Mouse (Mus musculus): Measurements from ENCODE around the gene 1700067P10Rik. TPM values are rescaled to one million over a fixed set of nuclear protein-coding genes. Genes with fewer than 3 reads are reported as not detected.

The 1700067P10Rik gene
- polyA plus RNA-seq, 1 experiment from 2014 or later: not detected

DNA sequence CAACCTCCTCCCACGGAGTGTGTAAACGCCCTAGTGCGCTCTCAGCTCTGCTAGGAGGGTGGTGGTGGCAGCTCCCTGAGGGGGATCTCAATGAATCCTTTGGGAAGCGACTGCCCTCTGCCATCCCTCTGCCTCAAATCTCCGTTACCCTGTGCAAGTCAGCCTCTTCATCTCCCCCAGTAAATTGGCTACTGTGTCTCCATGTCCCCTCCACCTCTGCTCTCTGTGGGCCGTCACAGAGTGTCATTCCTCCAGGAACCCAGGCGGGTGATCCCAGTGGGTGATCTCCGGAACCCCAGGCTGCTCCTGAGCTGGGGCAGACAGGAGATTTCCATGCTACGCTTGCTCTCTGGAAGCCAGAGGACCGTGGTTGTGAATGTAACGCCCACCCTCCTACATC, 10.2 kb downstream of the 1700067P10Rik start:
- Histone ChIP-seq H3K4me2 (ENCODE audit: low read length) (0 out of 2 replicates have a peak overlapping the region, but pooled peaks have one; percentile 49), H3K27me3 (ENCODE audit: insufficient read depth, low read length) (peaks cover 42% of the 10 kb centered on the region), H3K27ac (no peak overlapping the region), H3K9me3 (replicated peaks; ENCODE audit: low read length) (no peaks in the 10 kb centered on the region), H3K9ac (ENCODE audit: low read depth, low read length) (no peak overlapping the region), H3K36me3 (ENCODE audit: insufficient read depth, low read length) (no peaks in the 10 kb centered on the region), H3K4me3 (replicated peaks; ENCODE audit: low read depth, low read length) (no peak overlapping the region), H3K4me1 (replicated peaks; ENCODE audit: insufficient read depth, low read length) (peaks cover 28% of the 10 kb centered on the region)
- no peak for ATAC-seq (replicated peaks; ENCODE audit: low FRiP score, low read depth)
- no peak for DNase-seq (ENCODE audit: low spot score)
- WGBS: 18% methylated on average over 11 of the region's 11 CpGs
- TF ChIP-seq CTCF (IDR thresholded peaks at IDR 0.05; ENCODE audit: low read depth): no peak

DNA sequence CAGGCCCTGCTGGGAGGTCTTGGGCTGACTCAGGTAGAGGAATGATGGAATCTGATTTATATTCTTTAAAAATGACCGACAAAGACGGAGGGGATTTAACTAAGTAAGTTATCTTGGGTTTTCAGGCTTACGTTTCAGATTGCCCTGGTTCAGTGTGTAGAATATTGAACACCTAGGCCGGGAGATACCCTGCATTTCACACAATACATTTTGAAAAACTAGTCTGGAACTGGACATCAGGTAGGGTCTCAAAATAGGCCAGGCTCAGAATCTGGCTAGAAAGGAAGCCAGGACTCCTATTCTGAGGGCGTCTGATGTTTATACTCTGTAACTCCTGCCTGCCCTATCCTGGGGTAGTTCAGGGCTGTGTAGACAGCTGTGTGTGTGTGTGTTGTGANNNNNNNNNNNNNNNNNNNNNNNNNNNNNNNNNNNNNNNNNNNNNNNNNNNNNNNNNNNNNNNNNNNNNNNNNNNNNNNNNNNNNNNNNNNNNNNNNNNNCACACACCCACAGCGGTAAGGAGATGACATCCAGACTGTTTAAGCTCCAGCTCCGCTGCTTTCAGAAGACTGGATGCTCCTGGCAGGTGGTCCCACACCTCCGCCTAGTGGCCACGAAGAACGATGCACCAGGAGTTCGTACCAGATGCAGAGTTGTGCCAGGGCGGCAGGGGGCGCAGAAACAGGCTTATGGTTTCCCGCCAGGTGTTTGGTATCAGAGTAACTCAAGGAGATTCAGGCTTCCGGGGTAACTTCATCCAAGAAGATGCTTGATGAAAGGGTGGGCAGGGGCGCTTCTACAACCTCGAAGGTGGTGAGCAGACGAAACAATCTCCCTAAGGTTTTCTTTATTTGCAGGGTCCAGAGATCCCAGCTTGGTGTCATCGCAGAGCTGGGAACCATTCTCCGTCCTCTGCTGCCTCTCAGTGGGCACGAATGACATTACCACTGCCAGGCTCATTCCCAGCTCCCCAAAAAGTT, 11.6 kb downstream of the 1700067P10Rik start:
- no peaks in the 10 kb centered on the region for H3K36me3 ChIP-seq (ENCODE audit: insufficient read depth, low read length)
- peak; percentile 95 for TF ChIP-seq CTCF (IDR thresholded peaks at IDR 0.05; ENCODE audit: low read depth)
- H3K27me3 ChIP-seq (ENCODE audit: insufficient read depth, low read length): peaks cover 30% of the 10 kb centered on the region
- H3K4me3 ChIP-seq (replicated peaks; ENCODE audit: low read depth, low read length): peak overlapping the region; percentile 20; the same call in 1 of the 2 replicates
- no peak overlapping the region for H3K9ac ChIP-seq (ENCODE audit: low read depth, low read length)
- ATAC-seq (replicated peaks; ENCODE audit: low FRiP score, low read depth) (peak; percentile 50; the same call in 1 of the 2 replicates), DNase-seq (ENCODE audit: low spot score) (peak; percentile 97)
- 11% methylated on average over 20 of the region's 21 CpGs for WGBS
- H3K27ac ChIP-seq: no peak overlapping the region
- H3K4me1 ChIP-seq (replicated peaks; ENCODE audit: insufficient read depth, low read length): peaks cover 27% of the 10 kb centered on the region
- no peaks in the 10 kb centered on the region for H3K9me3 ChIP-seq (replicated peaks; ENCODE audit: low read length)
- peak overlapping the region; percentile 51 for H3K4me2 ChIP-seq (ENCODE audit: low read length)

DNA sequence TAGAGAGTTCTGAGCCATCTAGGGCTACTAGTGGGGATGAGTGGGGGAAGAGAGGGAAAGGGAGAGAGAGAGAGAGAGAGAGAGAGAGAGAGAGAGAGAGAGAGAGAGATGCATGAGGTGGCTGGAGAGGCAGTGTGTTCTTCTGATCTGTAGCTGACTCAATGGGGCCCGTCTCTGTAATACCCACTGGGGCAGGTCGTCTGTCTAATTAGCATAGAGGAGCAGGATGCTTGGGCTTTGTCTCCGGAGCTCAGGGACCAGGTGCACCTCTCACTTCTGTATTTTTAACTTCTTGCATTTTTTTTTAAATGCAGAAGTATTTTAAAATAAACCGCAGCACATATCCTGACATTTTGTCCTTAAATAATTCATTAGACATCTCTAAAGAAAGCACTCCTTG, 18.2 kb downstream of the 1700067P10Rik start:
- DNase-seq (ENCODE audit: low spot score) (no peak), ATAC-seq (replicated peaks; ENCODE audit: low FRiP score, low read depth) (no peak)
- Histone ChIP-seq H3K4me3 (replicated peaks; ENCODE audit: low read depth, low read length) (no peak overlapping the region), H3K9me3 (replicated peaks; ENCODE audit: low read length) (no peaks in the 10 kb centered on the region), H3K4me1 (replicated peaks; ENCODE audit: insufficient read depth, low read length) (no peaks in the 10 kb centered on the region), H3K27ac (no peak overlapping the region), H3K36me3 (ENCODE audit: insufficient read depth, low read length) (no peaks in the 10 kb centered on the region), H3K4me2 (ENCODE audit: low read length) (no peak overlapping the region), H3K27me3 (ENCODE audit: insufficient read depth, low read length) (no peaks in the 10 kb centered on the region), H3K9ac (ENCODE audit: low read depth, low read length) (no peak overlapping the region)
- WGBS: 47% methylated on average over 4 of the region's 4 CpGs
- no peak for TF ChIP-seq CTCF (IDR thresholded peaks at IDR 0.05; ENCODE audit: low read depth)

DNA sequence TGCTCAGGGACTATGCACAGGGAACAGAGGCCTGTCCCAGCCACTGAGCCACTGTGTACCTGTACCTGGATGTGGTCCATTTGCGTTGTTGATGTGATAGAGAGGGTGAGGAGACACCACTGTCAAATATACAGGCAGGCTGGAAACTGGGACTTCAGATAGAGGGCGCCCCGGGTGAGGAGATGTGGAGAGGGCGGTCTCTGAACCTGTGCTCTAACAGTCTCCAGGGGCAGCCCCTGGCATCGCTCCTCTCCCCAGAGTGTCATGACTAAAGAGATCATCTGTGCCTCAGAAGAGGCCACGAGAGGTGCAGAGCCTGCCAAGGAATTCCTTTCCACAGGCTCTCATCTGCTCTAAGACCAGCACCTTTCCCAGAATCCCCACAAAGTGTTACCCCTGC, 18.7 kb downstream of the 1700067P10Rik start:
- H3K4me2 ChIP-seq (ENCODE audit: low read length): no peak overlapping the region
- ATAC-seq (replicated peaks; ENCODE audit: low FRiP score, low read depth): no peak
- H3K36me3 ChIP-seq (ENCODE audit: insufficient read depth, low read length): no peaks in the 10 kb centered on the region
- DNase-seq (ENCODE audit: low spot score): no peak
- no peak overlapping the region for H3K4me3 ChIP-seq (replicated peaks; ENCODE audit: low read depth, low read length)
- WGBS: 56% methylated on average over 6 of the region's 6 CpGs
- no peaks in the 10 kb centered on the region for H3K27me3 ChIP-seq (ENCODE audit: insufficient read depth, low read length)
- no peaks in the 10 kb centered on the region for H3K4me1 ChIP-seq (replicated peaks; ENCODE audit: insufficient read depth, low read length)
- no peaks in the 10 kb centered on the region for H3K9me3 ChIP-seq (replicated peaks; ENCODE audit: low read length)
- no peak overlapping the region for H3K27ac ChIP-seq
- no peak overlapping the region for H3K9ac ChIP-seq (ENCODE audit: low read depth, low read length)
- TF ChIP-seq CTCF (IDR thresholded peaks at IDR 0.05; ENCODE audit: low read depth): no peak

DNA sequence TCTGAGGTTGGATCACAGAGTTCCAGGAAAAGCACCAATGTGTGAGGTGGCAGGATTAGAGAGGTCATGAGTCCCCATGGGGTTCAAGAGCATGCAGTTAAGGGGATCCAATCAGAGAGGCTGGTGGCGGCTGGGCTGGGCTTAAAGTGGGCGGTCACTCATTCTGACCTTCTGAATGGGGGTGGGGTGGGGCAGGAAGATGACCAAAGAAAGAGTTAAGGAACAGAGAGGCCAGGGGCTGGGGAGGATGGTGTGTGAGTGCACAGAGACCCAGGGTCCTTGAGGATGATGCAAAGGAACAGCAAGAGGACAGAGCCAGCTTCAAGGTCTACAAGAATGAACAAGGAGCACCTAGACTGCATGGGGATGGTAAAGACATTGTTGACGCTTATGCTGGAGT, 19.4 kb downstream of the 1700067P10Rik start:
- no peak for TF ChIP-seq CTCF (IDR thresholded peaks at IDR 0.05; ENCODE audit: low read depth)
- WGBS: 76% methylated on average over 3 of the region's 3 CpGs
- H3K9me3 ChIP-seq (replicated peaks; ENCODE audit: low read length): no peaks in the 10 kb centered on the region
- ATAC-seq (replicated peaks; ENCODE audit: low FRiP score, low read depth) (no peak), DNase-seq (ENCODE audit: low spot score) (no peak)
- H3K4me2 ChIP-seq (ENCODE audit: low read length): no peak overlapping the region
- no peak overlapping the region for H3K27ac ChIP-seq
- no peak overlapping the region for H3K4me3 ChIP-seq (replicated peaks; ENCODE audit: low read depth, low read length)
- H3K36me3 ChIP-seq (ENCODE audit: insufficient read depth, low read length): no peaks in the 10 kb centered on the region
- H3K27me3 ChIP-seq (ENCODE audit: insufficient read depth, low read length): no peaks in the 10 kb centered on the region
- no peaks in the 10 kb centered on the region for H3K4me1 ChIP-seq (replicated peaks; ENCODE audit: insufficient read depth, low read length)
- no peak overlapping the region for H3K9ac ChIP-seq (ENCODE audit: low read depth, low read length)

DNA sequence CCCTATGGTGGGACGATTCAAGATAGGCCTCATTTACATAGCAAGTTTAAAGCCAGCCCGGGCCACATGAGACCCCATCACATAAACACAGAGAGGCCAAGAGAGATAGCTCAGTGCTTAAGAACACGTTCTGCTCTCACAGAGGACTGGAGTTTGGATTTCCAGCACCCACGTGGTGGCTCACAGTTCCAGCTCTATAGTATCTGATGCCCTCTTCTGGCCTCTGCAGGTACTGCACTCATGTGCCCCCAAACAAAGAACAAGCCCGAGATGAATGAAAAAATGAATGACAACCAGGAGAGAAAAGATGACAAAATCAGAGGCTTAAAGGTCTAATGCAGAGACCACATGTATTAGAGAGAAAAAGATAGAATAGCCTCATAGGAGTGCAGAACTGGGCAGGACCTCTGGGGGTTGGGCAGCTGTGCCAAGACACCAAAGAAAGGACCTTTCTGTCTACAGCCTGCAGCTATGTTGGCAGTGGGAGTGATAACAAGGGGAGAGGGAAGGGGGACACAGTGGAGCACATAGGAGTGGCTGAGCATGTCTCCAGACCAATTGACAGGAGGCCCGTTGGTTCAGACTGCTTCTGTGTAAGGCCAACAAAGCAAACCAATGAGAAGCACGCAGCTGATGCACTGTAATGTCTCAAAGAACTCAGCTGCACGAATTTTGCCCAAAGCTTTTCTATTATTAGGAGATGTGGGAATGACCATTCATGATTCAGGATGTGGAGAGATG, 21.6 kb downstream of the 1700067P10Rik start:
- no peaks in the 10 kb centered on the region for H3K9me3 ChIP-seq (replicated peaks; ENCODE audit: low read length)
- WGBS: 52% methylated on average over 8 of the region's 8 CpGs
- peak; percentile 74 for TF ChIP-seq CTCF (IDR thresholded peaks at IDR 0.05; ENCODE audit: low read depth)
- no peak for ATAC-seq (replicated peaks; ENCODE audit: low FRiP score, low read depth)
- H3K4me3 ChIP-seq (replicated peaks; ENCODE audit: low read depth, low read length): no peak overlapping the region
- DNase-seq (ENCODE audit: low spot score): peak; percentile 27
- no peak overlapping the region for H3K9ac ChIP-seq (ENCODE audit: low read depth, low read length)
- no peaks in the 10 kb centered on the region for H3K4me1 ChIP-seq (replicated peaks; ENCODE audit: insufficient read depth, low read length)
- H3K27ac ChIP-seq: no peak overlapping the region
- H3K27me3 ChIP-seq (ENCODE audit: insufficient read depth, low read length): no peaks in the 10 kb centered on the region
- H3K4me2 ChIP-seq (ENCODE audit: low read length): no peak overlapping the region
- H3K36me3 ChIP-seq (ENCODE audit: insufficient read depth, low read length): no peaks in the 10 kb centered on the region

Data from kidney, postnatal 0 days (tissue).